Mouse (Mus musculus) G1E (cell line): ENCODE data around the gene Sparc. TPM values are rescaled to one million over a fixed set of nuclear protein-coding genes. Genes with fewer than 3 reads are reported as not detected.

Experiments used
- ATAC-seq: 2 replicates; pipeline ENCODE4 v1.8.0; 2016; ENCODE audit warnings: mild to moderate bottlenecking; ENCODE audit not compliant: insufficient number of reproducible peaks, poor library complexity, low FRiP score, severe bottlenecking; ENCODE audit errors: extremely low read depth
- DNase-seq: peaks from one replicate; pipeline ENCODE4 v3.0.0; 2012; ENCODE audit warnings: low spot score
- H3K27me3 ChIP-seq: 2 replicates; pipeline ENCODE4 v1.6.1; 2012; ENCODE audit warnings: mild to moderate bottlenecking, low read length, inconsistent platforms; ENCODE audit not compliant: insufficient read depth
- H3K36me3 ChIP-seq: replicated peaks from 2 replicates; pipeline ENCODE3; 2012; ENCODE audit warnings: mild to moderate bottlenecking, inconsistent platforms
- H3K4me1 ChIP-seq: 2 replicates; pipeline ENCODE4 v1.6.1; 2012; ENCODE audit warnings: low read depth, low read length, inconsistent platforms, mixed read lengths; ENCODE audit not compliant: insufficient read depth
- H3K4me3 ChIP-seq: 2 replicates; pipeline ENCODE4 v1.5.1; 2012; ENCODE audit warnings: low read depth, mild to moderate bottlenecking, inconsistent platforms, low read length, moderate library complexity, mixed read lengths
- H3K9me3 ChIP-seq: replicated peaks from 2 replicates; pipeline ENCODE4 v1.6.1; 2012; ENCODE audit warnings: inconsistent platforms
- CTCF ChIP-seq: IDR thresholded peaks from 2 replicates; pipeline ENCODE4 v1.5.1; 2012; ENCODE audit warnings: low read depth, low read length, inconsistent platforms, mixed read lengths
- GATA1 ChIP-seq: IDR thresholded peaks from 2 replicates; pipeline ENCODE4 v1.6.1; 2012; ENCODE audit warnings: borderline replicate concordance, low read length, inconsistent platforms, mixed read lengths
- GATA2 ChIP-seq: IDR thresholded peaks from 2 replicates; pipeline ENCODE4 v1.6.1; 2012; ENCODE audit warnings: low read depth, low read length, inconsistent platforms, borderline replicate concordance
- POLR2AphosphoS5 ChIP-seq: IDR thresholded peaks from 2 replicates; pipeline ENCODE4 v1.6.1; 2012; ENCODE audit warnings: low read depth, low read length, inconsistent platforms; ENCODE audit not compliant: insufficient replicate concordance
- TAL1 ChIP-seq: conservative IDR thresholded peaks from 2 replicates; pipeline ENCODE4 v1.6.1; 2012; ENCODE audit warnings: low read depth, low read length, inconsistent platforms, mixed read lengths
- polyA plus RNA-seq: library from polyadenylated mRNA; stranded (reverse); fragments of >175 nt; gene quantifications from 2 replicates; pipeline ENCODE4 v1.2.3, GENCODE M21; 2012
- total RNA-seq, 2 experiments: library from RNA; stranded (forward) in 1 of 2; stranded (reverse) in 1 of 2; fragments of 200-1000 nt in 1 of 2; fragments of >200 nt in 1 of 2; fragmentation: Nextera tagmentation in 1 of 2; gene quantifications; 2 replicates each; pipeline ENCODE4 v1.2.3; 2014 to 2017

The Sparc gene
- total and polyA plus RNA-seq, 3 experiments: 0.82 TPM; not detected in 2

- DNase-seq (no peak), ATAC-seq (no peak)
- Histone ChIP-seq H3K27me3 (peaks cover 20% of the 10 kb centered on the region), H3K4me1 (peaks cover 10% of the 10 kb centered on the region), H3K9me3 (no peaks in the 10 kb centered on the region), H3K4me3 (no peak overlapping the region), H3K36me3 (no peaks in the 10 kb centered on the region)
- TF ChIP-seq CTCF: no peak
Measured at GRCm38 (mm10) chr11:55387576-55387975, 35.4 kb downstream of the Sparc start.

GRCm38 (mm10) chr11:55386424-55387063, 36.4 kb downstream of the Sparc start:
- Histone ChIP-seq H3K4me1 (peaks cover 10% of the 10 kb centered on the region), H3K36me3 (no peaks in the 10 kb centered on the region), H3K27me3 (peaks cover 25% of the 10 kb centered on the region), H3K9me3 (no peaks in the 10 kb centered on the region), H3K4me3 (no peak overlapping the region)
- ATAC-seq: peak; percentile 54
- DNase-seq: peak; percentile 48
- TF ChIP-seq GATA1 (no peak), CTCF (peak; percentile 78), POLR2AphosphoS5 (no peak)

- Histone ChIP-seq H3K4me3 (no peak overlapping the region), H3K4me1 (peaks cover 10% of the 10 kb centered on the region), H3K36me3 (no peaks in the 10 kb centered on the region), H3K9me3 (no peaks in the 10 kb centered on the region), H3K27me3 (peaks cover 27% of the 10 kb centered on the region)
- ATAC-seq (no peak), DNase-seq (no peak)
- no peak for TF ChIP-seq GATA1
- no peak for TF ChIP-seq GATA2
- TF ChIP-seq TAL1: no peak
Measured at GRCm38 (mm10) chr11:55383463-55384045, 39.4 kb downstream of the Sparc start.

GRCm38 (mm10) chr11:55380908-55381307, 42.1 kb downstream of the Sparc start:
- Histone ChIP-seq H3K4me1 (peaks cover 10% of the 10 kb centered on the region), H3K4me3 (no peak overlapping the region), H3K36me3 (no peaks in the 10 kb centered on the region), H3K9me3 (no peaks in the 10 kb centered on the region), H3K27me3 (peaks cover 22% of the 10 kb centered on the region)
- no peak for ATAC-seq
- DNase-seq: no peak
- no peak for TF ChIP-seq CTCF
- TF ChIP-seq GATA1: no peak
- TF ChIP-seq POLR2AphosphoS5: no peak
- TF ChIP-seq TAL1: no peak
- TF ChIP-seq GATA2: no peak

- peaks cover 11% of the 10 kb centered on the region for H3K27me3 ChIP-seq
Measured at GRCm38 (mm10) chr11:55378371-55378770, 44.6 kb downstream of the Sparc start.

GRCm38 (mm10) chr11:55373838-55374237, 49.1 kb downstream of the Sparc start:
- ATAC-seq (no peak), DNase-seq (no peak)
- peak; percentile 77 for TF ChIP-seq CTCF
- TF ChIP-seq GATA2: no peak
- H3K4me3 ChIP-seq: no peak overlapping the region
- peaks cover 10% of the 10 kb centered on the region for H3K27me3 ChIP-seq
- no peaks in the 10 kb centered on the region for H3K36me3 ChIP-seq
- H3K4me1 ChIP-seq: no peaks in the 10 kb centered on the region
- H3K9me3 ChIP-seq: no peaks in the 10 kb centered on the region

More at GRCm38 (mm10) chr11:55378371-55378770, 44.6 kb downstream of the Sparc start:
- DNase-seq (no peak), ATAC-seq (no peak)
- TF ChIP-seq GATA2 (no peak), CTCF (no peak), POLR2AphosphoS5 (no peak), TAL1 (no peak), GATA1 (no peak)
- H3K4me3 ChIP-seq: no peak overlapping the region
- no peaks in the 10 kb centered on the region for H3K36me3 ChIP-seq
- H3K9me3 ChIP-seq: no peaks in the 10 kb centered on the region
- H3K4me1 ChIP-seq: peaks cover 2% of the 10 kb centered on the region

GRCm38 (mm10) chr11:55373373-55373772, 49.6 kb downstream of the Sparc start:
- no peaks in the 10 kb centered on the region for H3K9me3 ChIP-seq
- H3K4me1 ChIP-seq: no peaks in the 10 kb centered on the region
- H3K36me3 ChIP-seq: no peaks in the 10 kb centered on the region
- ATAC-seq (no peak), DNase-seq (no peak)
- peaks cover 7% of the 10 kb centered on the region for H3K27me3 ChIP-seq
- H3K4me3 ChIP-seq: no peak overlapping the region
- TF ChIP-seq GATA1 (no peak), TAL1 (no peak), POLR2AphosphoS5 (no peak), CTCF (no peak), GATA2 (no peak)
